Mouse (Mus musculus): ENCODE results near the gene Grap. TPM values are rescaled to one million over a fixed set of nuclear protein-coding genes. Genes with fewer than 3 reads are reported as not detected.
"Not testable (repeated sequence)": the region's sequence is repeated elsewhere in the genome, so short reads cannot be mapped to it uniquely, and the experiment has no call there.

Gene Grap
- total RNA-seq, 2 experiments from 2014 or later: 3.2 to 4.5 TPM

DNA sequence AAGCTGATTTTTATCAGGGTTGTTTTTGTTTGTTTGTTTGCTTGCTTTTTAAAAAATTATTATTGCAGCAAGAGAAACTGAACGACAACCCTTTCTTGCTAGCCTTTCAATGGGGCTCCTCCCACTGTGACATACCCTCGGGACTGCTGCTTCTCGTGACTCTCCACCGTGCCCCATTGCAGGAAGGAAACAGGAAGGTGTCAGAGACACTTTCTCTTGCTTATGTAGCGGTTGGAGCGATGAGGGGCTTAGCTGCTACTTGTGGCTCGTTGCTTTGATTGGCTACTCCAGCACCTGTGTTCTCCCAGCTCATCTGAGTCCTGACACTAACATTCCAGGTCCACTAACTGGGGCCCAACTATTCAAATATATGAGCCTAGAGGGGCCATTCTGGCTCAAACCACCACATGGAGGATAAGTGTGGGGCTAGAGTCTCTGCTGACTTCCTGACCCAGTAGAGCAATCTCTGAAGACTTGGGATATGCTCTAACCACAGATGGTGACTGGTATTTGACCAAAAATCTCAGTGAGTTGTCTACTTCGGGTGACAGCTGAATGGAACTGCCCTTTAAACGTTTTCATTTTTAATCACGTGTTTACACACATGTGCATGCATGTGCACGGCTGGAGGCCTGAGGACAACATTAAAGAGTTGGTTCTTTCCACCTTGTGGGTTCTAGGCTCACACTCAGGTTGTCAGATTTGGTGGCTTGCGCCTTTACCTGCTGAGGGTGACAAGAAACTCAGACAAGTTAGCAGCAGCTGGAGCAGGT lies 14.1 kb upstream of the Grap start:
- no peak for DNase-seq (ENCODE audit: low spot score in 2 of 2)

DNA sequence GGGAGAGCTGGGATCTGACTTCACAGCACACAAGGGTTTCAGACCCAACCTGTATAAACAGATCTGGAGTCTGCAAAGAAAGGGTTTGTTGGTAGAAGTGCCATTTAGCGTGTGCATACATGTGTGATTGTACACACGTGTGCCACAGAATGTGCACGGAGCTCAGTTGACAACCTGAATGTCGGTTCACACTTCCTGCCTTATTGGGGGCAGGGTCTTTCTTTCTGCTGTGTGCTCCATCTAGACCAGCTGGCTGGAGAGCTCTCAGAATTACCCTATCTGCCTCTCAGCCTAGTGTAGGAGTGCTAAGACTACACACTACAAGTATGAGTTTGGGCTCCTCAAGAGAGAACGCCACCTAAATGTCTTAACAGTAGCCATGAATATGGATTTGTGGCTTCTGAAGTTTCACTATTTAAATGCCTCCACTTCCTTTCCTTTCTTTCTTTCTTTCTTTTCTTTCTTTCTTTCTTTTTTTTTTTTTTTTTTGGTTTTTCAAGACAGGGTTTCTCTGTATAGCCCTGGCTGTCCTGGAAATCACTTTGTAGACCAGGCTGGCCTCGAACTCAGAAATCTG lies 13.4 kb upstream of the Grap start:
- no peak for DNase-seq (ENCODE audit: low spot score in 2 of 2)

DNA sequence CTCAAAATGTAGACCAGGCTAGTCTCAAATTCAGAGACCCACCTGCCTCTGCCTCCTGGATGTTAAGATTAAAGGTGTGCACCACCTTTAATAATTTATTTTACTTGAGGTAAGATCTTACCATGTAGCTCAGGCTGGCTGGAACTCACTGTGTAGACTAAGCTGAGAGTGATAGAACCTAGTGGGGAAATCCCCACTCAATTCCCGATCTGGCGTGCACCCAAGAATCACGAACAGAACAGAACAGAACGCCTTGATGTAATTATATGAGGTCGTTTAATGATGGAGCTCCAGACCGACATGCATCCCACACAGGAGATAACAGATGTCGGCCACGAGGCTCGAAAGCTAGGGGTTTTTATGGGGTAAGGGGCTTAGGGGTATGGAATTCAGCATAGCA lies 12.5 kb upstream of the Grap start:
- DNase-seq (ENCODE audit: low spot score in 2 of 2): not testable (repeated sequence)

- DNase-seq (ENCODE audit: low spot score in 2 of 2): no peak
These were observed 11.0 kb upstream of the Grap start for GRCm38 (mm10) chr11:61642106-61642505.

DNA sequence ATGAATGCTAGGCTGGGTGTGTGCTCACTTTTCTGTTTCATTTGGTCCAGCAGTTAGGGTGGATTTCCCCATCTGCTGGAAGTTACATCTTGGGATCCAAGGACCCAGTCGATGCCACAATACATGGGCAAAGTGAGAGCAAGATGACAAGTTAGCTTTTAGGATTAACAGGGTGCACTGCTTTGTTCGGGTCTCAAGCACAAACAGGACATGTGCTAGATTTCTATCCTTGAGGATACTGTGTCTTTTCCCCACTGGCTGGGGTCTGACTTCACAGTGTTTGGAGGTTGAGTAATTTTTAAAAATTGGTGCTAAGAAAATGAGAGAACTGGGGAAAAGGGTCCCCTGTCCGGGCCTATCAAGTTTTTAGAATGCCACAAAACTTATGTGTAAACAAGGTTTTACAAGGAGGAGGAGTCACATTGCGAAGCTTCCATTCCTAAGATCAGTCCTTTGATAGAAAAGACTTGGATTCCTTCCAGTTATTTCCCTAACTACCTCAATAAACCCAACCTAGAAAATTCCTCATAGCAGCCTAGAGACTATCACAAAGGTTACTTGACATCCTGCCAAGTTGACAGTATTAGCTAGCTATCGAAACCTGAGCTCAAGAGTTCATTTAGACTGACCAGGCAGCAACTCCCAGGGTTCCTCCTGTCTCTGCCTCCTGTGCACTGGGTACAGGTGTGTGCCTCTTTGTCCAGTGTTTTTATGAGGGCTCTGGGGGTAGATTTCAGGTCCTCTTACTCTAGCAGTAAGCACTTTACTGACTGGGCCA lies 9.7 kb upstream of the Grap start:
- DNase-seq (ENCODE audit: low spot score in 2 of 2): no peak

DNA sequence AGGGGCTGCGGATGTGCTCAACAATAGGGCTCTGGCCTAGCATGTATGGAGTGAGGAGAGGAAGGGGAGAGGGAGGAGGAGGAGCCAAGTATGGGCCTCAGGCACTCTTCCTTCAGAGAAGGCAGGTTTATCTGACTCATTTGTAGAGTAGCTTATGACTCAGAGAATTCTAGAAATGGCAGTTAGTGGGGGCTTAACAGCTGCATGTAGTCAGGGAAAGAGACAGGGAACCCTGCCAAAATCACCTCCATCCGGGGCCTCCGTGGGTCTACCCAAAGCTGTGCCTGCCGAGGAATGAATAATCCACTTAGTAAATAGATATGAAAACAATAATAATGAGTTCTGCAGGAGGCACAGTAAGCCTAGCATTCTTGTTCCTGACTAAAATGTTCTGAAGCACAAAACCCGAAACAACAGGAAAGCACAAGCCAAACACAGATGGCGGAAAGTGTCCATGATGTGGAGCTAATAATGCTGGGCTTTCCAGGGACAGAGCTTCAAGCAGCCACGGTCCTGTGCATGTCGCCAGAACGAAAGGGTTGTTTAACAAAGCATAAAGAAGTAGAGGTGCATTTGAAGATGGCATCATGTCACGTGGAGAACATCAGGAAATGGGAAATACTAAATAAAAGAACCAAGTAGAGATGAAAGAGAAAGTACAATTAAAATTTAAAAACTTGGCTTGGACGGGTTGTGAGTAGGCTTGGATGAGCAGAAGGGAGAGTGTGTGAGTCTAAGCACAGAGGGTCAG lies 8.3 kb upstream of the Grap start:
- DNase-seq (ENCODE audit: low spot score in 2 of 2): peak; percentile 58 to 71

GRCm38 (mm10) chr11:61645357-61645857 lies 7.7 kb upstream of the Grap start:
- DNase-seq (ENCODE audit: low spot score in 2 of 2): no peak

DNA sequence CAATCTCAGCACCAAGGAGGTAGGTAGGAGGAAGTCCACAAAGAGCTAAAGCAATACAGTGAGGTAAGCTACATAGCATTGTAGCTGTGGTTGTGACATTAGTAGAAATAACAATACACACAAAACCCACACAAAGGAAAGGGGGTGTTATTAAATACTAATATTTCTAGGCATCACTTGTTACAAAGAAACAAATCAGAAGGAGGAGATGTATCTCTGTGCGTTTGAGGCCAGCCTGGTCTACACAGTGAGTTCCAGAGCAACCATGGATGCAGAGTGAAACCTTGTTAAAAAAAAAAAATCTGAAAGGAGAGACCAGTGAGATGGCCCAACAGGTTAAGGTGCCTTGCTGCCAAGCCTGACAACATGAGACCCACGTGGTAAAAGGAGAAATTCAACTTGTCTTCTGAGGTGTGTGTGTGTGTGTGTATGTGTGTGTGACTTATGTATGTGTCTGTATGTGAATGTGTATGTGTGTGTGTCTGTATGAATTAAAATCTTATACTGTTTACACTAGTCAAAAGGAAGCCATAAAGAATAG lies 6.5 kb upstream of the Grap start:
- no peak for DNase-seq (ENCODE audit: low spot score in 2 of 2)

DNA sequence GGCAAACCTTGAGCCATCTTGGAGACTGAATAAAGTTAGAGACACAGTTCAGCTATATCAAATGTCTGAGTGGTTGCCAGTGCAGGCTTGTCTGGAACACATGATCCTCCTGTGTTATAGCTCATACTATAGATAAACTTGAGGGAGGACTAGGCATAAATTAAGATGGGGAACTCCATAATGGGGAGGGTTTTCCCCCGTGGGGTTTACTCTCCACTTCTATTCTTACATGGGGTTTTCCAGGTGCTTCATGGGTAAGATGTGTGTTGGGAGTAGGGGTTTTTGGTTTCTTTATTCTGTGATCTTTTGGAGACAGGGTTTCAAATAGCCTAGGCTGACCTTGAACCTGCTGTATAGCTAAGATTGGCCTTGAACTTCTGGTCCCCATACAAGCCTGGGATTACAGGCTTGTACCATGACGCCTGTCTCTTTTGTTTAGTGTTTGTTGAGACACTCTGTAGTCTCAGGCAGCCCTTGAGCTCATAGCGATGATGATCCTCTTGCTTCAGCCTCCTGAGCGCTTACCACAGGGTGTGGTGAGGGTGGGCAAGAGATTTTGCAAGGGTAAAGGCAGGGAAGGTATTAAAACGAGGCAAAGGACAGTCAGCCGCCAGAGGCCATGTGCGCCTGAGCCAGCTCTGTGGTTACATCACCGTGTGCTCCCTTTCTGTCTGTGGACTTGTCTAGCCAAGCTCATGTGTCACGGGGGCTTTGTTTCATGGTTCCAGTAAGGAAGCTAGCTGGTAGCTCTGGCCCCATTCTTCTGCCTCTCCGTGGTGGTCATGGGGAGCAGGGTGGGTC lies 5.8 kb upstream of the Grap start:
- no peak for DNase-seq (ENCODE audit: low spot score in 2 of 2)

DNA sequence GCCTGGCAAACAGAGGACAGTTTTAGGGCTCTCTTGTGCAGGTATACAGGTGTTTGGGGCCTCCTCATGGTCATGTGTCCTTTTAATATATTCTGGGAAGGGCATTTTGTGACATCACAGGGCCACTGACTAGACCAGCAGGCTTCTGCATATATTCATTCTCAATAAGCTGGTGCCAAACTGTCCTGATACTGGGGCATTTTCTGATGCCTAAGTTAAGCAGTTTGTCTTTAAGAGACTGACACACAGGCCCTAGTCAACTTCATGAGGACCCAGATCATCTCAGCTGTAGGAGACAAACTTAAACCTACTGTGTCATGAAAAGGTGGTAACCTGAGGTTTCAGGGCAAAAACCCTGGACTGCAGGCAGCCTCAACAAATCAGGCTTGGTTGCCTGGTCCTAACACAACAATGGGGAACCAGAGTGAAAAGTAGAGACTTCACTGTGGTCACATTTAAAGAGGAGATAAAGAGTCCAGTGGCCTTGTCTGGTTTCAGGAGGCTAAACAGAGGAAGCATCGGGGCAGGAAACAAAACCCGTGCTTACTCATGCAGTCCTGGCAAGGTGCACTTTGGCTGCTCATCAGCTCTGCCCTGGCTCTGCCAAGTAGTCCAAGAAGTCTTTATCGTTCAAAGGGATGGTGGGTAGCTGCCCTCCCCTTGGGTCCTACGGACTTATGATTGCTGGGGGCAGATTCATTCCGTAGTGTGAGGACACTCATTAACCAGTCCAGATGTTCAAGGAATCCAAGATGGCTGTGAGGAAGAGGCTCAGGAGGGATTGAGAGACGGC lies 4.9 kb upstream of the Grap start:
- no peak for DNase-seq (ENCODE audit: low spot score in 2 of 2)

DNA sequence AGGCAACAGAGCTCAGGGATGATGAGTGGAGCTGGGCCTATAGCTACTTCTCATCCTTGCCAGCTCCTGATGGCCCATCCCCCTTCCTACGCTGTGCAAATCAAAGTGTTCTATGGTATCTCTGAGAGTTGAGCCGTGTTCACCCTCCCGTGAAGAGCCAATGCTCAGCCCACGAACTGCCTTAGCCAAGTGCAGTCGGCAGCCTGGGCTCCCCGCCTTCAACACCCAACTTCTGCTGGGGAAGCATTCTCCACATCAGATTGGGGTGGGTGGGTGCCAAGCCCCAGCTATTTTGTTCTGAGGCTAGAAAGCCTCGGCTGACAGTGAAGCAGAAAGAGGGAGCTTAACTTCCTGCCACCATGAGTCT lies 4.3 kb upstream of the Grap start:
- peak; percentile 55 to 77 for DNase-seq (ENCODE audit: low spot score in 2 of 2)

DNA sequence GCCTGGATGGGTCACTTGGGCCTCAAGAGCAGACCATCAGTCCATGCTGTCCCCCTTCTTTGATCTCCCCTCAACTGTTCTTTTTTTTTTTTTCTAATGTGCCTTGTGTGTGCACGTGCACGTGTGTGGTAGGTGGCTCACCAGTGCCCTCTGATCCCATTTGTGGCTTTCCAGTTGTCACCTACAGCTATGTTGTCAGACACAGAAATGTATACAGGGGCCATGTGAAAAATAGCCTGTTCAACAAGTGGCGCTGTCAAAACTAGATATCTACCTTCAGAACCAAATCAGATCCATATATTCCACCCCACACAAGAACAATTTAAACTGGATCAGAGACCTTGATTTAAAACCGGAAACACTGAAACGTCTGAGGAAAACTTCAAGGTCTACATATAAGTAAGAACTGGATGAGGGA lies 3.9 kb upstream of the Grap start:
- no peak for DNase-seq (ENCODE audit: low spot score in 2 of 2)

DNA sequence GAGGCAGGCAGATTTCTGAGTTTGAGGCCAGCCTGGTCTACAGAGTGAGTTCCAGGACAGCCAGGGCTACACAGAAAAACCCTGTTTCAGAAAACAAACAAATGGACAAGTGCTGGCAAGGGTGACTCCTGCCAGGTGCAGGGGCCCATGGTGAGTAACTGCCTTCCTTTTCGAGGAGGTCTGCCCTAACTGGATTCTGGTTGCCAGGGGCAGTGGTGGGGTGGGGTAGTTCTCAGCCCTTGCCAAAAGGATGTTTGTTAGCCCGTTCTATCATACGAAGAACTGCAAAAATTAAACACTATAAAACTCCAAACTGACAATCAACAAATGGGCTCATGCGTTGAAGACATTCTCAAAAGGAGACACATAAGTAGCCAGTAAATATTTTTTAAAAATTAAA lies 3.4 kb upstream of the Grap start:
- DNase-seq (ENCODE audit: low spot score in 2 of 2): no peak

DNA sequence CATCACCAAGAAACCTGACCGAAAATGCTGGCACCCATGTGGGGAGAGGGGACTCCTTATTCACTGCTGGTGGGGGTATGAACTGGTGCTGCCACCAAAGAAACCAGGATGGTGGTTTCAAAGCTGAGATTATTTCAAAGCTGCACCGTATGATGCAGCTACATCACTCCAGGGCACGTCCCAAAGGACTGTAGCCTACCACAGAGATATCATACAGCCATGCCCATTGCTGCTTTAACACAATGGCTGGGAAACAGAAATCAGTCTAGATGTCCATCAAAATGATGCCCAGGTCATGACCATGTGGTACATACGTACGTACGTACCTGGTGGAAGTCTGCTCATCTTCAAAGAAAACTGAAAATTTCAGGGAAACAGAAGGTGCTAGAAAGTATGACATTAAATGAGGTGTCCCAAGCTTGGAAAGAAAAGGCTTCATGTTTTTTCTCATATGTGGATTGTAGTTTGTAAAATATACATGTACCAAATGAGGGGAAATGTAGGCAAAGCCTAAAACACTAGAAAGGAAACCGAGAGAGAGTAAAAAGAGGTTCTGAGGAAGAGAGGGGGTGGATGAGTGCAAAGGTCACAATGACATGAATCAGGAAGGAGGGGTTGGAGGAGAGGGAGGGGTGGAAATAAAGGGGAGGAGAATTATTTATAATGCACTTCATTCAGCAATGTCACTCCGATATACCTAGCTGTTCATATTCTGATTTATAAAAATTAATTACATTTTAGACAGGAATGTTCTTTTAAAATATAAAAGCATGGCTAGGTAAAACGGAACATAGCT lies 2.4 kb upstream of the Grap start:
- no peak for DNase-seq (ENCODE audit: low spot score in 2 of 2)

GRCm38 (mm10) chr11:61652216-61652615 lies 849 bp upstream of the Grap start:
- DNase-seq (ENCODE audit: low spot score in 2 of 2): no peak

DNA sequence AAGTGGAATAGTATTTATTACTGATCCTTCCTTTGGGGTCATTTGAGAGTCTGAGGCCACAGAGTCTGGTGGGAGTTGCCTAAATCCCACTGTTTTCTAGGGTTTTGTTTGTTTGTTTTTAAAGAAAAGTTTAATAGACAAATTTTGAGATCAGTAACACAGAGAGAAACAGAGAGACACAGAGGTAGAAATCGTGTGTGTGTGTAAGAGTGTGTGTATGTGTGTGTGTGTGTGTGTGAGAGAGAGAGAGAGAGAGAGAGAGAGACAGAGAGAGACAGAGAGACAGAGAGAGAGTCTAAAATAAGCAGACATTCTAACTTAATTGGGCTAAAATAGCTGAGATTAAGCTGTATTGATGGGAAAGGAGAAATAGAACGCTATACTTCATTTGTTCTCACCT lies 503 bp downstream of the Grap start:
- no peak for DNase-seq (ENCODE audit: low spot score in 2 of 2)

- no peak for DNase-seq (ENCODE audit: low spot score in 2 of 2)
These were observed 1.8 kb downstream of the Grap start for GRCm38 (mm10) chr11:61654786-61655311.

DNA sequence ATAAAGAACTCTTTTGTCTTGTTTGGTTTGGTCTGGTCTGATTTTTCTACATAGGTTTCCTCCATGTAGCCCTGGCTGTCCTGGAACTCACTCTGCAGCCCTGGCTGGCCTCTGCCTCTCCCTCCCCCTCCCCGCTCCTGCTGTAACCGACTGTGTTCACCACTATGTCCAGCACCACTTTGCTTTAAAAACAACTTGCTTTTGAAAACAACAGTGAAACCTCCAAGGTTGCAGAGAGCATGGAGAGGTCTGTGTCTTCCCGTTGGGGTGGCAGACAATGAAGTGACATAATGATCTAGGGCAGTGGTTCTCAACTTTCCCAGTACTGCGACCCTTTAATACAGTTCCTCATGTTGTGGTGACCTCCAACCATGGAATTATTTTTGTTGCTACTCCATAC lies 2.6 kb downstream of the Grap start:
- DNase-seq (ENCODE audit: low spot score in 2 of 2): no peak

Data from left cerebral cortex, adult 18-20 months (tissue).